Mouse (Mus musculus) liver, embryonic 14.5 days (tissue): Measurements from ENCODE around the gene Sult5a1.

Experiments
- CTCF ChIP-seq: IDR thresholded peaks from 2 replicates; pipeline ENCODE4 v1.5.1; 2016; ENCODE audit warnings: antibody characterized with exemption, low read depth, control low read depth
- EP300 ChIP-seq: IDR thresholded peaks from 2 replicates; pipeline ENCODE4 v1.6.1; 2016; ENCODE audit warnings: antibody characterized with exemption, low read depth

GRCm38 (mm10) chr8:123108010-123108409 lies 50.1 kb downstream of the Sult5a1 start:
- peak; percentile 35; the same call in 1 of the 2 replicates for TF ChIP-seq CTCF
- TF ChIP-seq EP300: no peak
